Mouse (Mus musculus) R1 (cell line): ENCODE data around the gene Defb28.

ENCODE experiments used
- DNase-seq: peaks from one replicate; pipeline ENCODE4 v3.0.0-alpha.2; 2018; ENCODE audit warnings: low read depth, low spot score

Defb28 gene

DNA sequence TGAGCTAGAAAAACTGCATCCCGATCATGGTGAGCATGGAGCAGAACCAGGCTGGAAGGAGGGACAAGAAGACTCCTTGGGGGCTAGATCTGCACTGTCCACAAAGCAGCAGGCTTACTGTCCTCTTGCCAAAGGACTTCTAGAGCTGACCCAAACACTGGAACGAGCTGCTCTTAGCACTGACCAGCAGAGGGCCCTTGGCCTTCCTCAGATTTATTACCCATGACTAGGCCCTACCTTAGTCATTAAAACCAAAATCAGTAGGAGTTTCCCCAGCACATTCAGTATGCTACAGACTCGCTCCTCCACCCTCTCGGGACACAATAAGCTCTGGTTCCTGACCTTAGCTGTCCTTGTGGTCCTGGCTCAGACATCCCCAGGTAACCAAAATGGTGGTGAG, at the start of gene Defb28:
Gene Defb28 (plus strand): TSS at position 275 of the 400 bp plus-strand sequence.
- no peak for DNase-seq

DNA sequence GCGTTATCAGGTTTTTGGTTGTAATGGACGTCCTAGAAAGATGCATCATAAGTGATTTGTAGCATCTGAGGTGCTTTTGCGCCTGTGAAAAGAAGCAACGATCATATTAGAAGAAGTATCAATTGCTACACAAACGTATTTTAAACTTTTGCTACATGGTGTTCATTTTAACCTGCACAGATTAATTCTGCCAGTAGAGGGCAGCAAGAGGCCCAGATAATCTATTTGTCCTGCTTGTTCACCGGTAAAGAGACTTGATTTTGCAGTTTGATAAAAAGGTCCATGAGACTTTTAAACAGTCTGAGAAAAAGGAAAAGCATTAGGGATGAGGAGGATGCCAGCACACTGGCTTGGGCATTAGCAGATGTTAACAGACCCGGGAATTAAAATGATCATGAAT, 47.1 kb upstream of the Defb28 start:
- peak; percentile 69 for DNase-seq

DNA sequence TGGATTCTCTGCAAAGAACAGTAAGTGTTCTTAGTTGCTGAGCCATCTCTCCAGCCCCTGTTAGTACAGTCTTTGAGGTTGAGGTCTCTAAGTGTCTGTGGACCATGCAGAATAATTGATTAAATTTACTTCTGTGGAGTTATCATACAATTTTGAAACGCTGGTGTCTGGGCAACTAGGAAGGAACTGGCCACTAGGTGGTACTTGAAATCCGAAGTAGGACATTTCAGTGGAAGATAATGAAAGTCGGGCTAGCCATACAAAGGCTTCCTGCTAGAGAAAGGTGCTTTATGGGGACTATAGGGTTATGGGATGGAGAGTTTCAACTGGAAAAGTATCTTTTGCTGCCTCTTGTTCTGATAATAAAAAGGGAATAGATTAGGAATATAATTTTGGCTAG, 45.6 kb upstream of the Defb28 start:
- no peak for DNase-seq

DNA sequence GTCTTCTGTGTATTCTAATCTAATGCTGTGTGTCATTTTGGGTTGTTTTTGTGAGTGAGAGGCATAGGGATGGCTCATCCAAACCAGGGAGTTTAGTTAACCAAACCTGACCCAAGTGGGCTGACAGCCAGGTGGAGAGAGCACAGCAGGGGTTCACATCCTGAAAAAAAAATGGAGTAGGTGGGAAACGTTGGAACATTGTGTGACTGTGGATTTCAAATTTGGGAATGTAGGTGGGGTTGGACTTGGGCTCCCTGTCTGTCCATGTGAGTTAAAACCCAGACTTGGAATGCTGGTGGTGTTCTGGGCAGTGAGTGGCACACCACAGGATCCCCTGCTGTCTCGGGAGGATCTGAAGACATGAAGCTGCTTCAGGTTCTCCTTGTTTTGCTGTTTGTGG, 41.3 kb upstream of the Defb28 start, which contains the start of gene Defb20:
Gene Defb20 (plus strand): TSS at position 301 of the 400 bp plus-strand sequence.
- DNase-seq = no peak

GRCm38 (mm10) chr2:152480881-152481280, 37.2 kb upstream of the Defb28 start:
- DNase-seq = no peak

DNA sequence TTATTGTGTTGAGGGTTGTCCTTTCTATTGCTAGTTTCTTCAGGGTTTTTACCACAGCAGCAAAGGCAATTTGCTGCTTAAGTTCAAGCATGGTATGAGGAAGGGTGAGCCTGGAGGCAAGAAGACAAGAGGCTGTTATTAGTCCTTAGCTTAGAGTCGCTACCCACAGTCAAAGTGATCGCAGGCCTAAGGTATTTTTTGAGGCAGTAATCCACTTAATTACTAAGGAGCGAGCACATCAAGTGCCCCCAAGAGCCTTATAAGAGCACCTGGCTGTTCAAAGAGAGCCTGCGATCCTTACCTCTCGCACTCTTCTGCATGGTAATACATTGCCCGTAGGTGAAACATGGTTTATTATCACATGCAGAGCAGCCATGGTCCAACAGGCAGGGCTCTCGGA, 36.3 kb upstream of the Defb28 start:
- no peak for DNase-seq

- DNase-seq = peak; percentile 77
These were observed 31.0 kb upstream of the Defb28 start for GRCm38 (mm10) chr2:152487024-152487423.

GRCm38 (mm10) chr2:152490038-152490437, 28.0 kb upstream of the Defb28 start, which contains the start of gene Defb22:
Gene Defb22, minus strand, starts transcription at chr2:152490138.
- DNase-seq = no peak

DNA sequence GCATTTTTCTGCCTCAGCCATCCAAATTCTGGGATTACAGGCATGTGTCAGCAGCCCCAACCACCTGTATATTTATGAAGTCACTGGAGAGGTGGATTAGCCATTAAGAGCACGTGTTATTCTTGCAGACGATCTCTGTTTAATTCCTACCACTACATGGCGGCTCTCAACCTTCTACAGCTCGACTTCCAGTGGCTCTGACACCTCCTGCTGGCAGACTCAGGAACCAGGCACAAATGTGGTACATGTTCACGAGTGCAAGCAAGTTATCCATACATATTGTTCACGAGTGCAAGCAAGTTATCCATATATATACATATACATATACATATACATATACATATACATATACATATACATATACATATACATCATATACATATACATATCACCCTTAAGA, 24.9 kb upstream of the Defb28 start:
- DNase-seq = peak; percentile 40

DNA sequence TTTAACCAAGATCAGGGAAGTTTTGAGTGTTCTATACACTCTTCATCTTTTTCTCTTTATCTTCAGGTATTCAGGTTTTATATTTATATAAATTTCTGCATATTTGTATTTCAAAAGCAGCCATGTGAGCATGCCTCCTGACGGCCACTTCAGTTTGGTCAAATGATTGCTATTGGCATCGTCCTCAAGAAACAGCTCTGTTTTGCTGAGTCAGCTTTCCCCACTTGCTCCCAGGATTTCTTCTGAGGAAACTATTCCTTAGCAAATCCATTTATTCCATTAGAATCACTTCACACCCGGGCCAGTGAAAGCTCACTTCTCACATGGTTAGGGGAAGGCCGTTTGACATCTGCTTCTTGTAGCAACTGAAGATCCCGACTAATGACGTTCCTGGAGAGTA, 20.0 kb upstream of the Defb28 start:
- no peak for DNase-seq

DNA sequence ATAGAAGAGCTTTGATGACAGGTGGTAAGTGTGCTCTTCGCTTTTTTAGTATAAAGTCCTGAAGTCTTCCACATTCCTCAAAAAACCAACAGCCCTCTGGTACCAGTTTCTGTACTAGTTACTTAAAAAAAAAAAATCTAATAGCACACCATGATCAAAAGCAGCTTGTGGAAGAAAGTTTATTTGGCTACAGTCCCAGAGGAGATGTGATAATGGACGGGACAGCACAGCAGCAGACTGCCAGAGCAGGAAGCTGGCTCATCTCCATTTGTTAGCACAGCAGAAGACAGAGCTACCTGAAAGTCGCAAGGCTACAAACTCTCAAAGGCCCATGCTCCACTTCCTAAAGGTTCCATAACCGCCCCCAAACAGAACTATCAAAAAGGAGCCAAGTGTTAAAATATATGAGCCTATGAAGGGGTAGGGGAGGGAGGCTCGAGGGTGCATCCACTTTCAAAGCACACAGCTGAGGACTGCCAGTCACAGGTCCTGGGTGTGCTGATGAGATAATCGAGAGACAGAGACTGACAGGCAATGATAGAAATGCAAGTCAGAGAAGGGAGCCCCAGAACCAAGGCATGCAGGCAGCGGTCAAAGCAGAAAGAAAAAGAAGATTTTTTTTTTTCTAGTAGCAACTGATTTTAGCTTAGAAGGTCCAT, 17.7 kb upstream of the Defb28 start:
- no peak for DNase-seq

DNA sequence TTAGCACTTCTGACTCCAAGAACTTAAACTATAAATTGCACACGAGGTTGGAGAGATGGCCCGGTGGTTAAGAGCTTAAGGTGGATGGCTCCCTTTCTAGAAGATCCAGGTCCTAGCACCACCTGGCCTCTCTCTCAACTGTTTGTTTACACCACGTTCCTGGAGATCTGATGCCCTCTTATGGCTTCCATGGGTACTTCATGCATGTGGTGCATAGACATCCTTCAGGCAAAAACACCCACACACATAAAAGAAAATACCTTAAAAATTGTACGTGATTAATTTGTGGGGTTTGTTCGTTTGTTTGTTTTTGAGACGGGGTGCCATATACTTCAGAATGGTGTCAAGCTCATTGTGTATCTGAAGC, 17.2 kb upstream of the Defb28 start:
- peak; percentile 57 for DNase-seq

- no peak for DNase-seq
These were observed 14.1 kb upstream of the Defb28 start for GRCm38 (mm10) chr2:152503950-152504349.

GRCm38 (mm10) chr2:152511592-152511991, 6.5 kb upstream of the Defb28 start, which contains the start of gene Defb26:
Gene Defb26, minus strand, starts transcription at chr2:152511692.
- no peak for DNase-seq

- DNase-seq = no peak
These were observed 2.0 kb upstream of the Defb28 start for GRCm38 (mm10) chr2:152516084-152516483.

DNA sequence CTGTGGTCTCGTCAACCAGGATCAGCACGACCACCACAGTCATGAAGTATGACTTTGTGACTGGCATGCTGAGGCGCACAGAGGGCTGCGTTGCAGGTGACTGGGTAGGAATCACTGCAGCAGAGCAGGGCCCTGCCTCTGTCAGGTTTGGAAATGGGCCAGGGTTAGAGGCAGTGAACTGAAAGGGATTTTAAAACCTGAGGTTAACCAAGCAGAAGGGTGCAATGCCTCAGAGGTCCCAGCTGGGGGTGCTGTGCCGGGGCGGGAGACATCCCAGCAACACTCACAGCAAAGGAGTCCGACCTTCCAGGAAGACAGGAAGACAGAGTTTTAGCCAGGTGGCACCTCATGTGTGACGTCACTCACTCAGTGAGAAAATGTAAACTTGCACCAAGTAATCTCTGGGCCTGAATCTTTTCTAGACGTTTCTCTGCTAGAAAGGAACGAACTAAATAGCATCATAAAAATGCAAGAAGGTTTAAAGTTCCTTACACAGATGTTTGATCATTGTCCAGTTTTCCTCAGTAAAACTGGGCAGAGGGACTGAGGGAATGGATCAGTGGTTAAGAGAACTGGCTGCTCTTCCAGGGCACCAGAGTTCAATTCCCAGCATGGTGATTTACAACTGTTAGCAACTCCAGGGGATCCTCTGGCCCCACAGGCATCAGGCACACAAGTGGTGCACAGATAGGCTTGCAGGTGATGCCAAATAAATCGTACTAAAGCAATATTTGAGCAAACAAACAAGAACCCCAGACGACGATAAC, 22.1 kb downstream of the Defb28 start, which contains the start of gene Defb29:
Gene Defb29 (minus strand): TSS at position 155 of the 767 bp plus-strand sequence.
- peak; percentile 66 for DNase-seq

GRCm38 (mm10) chr2:152541979-152542378, 23.9 kb downstream of the Defb28 start:
- DNase-seq = no peak

DNA sequence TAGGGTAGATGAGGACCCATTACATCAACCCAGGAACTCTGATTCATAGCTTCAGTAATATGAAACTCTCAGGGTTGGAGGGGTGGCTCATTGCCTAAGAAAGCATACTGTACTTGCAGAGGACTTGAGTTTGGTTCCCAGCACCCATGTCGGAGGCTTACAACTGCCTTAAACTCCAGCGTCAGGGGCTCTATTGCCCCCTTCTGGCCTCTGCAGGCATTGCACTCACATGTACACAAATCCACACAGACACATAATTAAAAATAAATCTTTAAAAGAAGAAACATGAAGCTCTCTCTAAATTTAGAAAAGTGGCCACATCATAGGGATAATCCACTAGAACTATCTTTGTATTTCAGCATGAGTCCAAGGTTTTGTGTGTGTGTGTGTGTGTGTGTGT, 24.8 kb downstream of the Defb28 start:
- DNase-seq = peak; percentile 49

DNA sequence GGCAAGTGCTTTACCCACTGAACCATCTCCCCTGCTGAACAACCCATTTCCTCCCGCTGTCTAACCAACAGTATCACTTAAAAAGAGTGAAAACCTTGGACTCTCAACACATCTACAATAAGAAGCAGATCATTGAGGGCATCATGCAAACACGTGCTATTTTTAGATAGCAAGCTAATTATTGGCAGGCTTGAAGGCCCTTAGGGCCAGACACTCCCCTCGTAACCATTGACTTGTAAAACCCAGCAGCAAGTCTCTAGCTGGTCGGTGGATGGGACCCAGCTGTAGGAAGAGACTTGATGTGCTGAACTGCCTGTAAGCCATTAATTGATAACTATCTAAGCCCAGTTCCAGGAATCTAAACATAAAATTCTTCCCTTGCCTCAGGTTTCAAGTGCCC, 25.4 kb downstream of the Defb28 start:
- DNase-seq = no peak

DNA sequence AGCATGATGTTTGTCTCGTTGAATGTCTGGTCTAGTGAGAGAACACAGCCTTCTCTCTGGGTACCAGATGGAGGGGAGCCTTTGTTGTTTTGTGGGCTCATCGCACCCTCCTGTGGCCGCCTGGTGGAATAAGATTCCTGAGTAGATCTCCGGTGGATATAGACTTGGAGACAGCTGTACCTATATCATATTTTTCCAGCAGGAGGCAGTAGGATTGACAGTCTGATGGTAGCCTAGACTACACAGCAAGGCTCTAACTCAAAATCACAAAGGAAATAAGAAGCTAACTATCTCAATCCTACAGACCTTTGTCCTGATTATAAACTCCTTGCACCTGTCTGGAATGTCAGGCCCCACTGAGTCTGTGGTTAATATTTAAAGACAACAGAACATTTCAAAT, 26.6 kb downstream of the Defb28 start:
- peak; percentile 82 for DNase-seq

DNA sequence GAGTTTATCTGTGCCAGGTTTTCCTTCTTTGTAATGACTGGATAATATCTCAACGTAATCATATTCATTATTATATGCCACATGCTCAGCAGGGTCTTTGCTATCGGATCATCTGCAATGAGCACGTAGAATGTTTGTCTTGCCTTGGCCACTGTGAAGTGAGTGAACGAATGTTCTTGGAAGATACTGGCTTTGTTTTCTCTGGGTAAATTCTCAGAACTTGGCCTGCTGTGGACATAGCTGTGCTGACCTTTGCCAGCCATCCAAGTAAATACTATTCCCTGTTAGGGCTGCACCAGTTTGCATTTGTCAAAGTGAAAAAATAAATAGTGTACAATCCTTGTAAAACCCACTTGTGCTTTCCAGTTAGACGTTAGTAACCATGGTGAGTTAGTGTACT, 30.1 kb downstream of the Defb28 start:
- no peak for DNase-seq

DNA sequence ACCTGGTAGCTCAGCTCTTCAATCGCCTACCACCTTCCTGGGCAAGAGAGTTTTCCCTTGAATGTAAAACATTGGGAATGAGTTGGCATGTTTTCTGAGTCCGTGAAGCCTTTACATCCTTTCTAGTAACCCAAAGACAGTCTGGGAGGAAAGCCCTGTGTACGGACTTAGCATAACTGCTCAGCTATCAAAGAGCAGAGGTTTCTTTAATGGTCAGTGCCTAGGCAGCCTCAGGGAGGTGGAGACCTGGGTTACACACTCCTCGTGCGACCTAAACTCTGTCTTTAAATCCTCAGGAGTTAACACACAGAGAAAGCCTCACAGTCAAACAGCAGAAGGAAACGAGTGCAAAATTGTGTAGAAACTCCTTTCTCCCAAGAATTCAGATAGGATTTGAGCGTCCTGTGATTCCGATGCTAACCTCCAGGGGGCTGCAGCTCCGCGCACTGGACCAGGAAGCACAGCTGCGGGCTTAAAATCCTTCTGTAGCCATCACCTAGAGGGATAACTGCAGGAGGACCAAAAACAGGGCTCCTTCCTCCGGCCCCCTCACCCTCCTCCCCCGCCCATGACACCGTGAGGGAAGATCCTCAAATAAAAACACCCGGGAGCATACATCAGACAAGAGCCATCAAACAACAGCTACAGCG, 35.8 kb downstream of the Defb28 start:
- peak; percentile 64 for DNase-seq
